Mouse (Mus musculus): Measurements from ENCODE around the gene Inafm2.

Inafm2 gene

GRCm38 (mm10) chr2:118745232-118745884 lies at the start of gene Inafm2:
Gene Inafm2, plus strand, starts transcription at chr2:118745758.
- no peak for DNase-seq (ENCODE audit: low read depth)

GRCm38 (mm10) chr2:118696451-118697308 lies 48.9 kb upstream of the Inafm2 start:
- DNase-seq (ENCODE audit: low read depth) = no peak

- DNase-seq (ENCODE audit: low read depth) = no peak
These were observed 48.2 kb upstream of the Inafm2 start for GRCm38 (mm10) chr2:118697311-118697877.

- DNase-seq (ENCODE audit: low read depth) = peak; percentile 54
These were observed 47.6 kb upstream of the Inafm2 start for GRCm38 (mm10) chr2:118697955-118698354.

- no peak for DNase-seq (ENCODE audit: low read depth)
These were observed 45.1 kb upstream of the Inafm2 start for GRCm38 (mm10) chr2:118700179-118701062.

GRCm38 (mm10) chr2:118701161-118701560 lies 44.4 kb upstream of the Inafm2 start:
- no peak for DNase-seq (ENCODE audit: low read depth)

- no peak for DNase-seq (ENCODE audit: low read depth)
These were observed 43.3 kb upstream of the Inafm2 start for GRCm38 (mm10) chr2:118701971-118702882.

GRCm38 (mm10) chr2:118702883-118703761 lies 42.4 kb upstream of the Inafm2 start:
- DNase-seq (ENCODE audit: low read depth) = no peak

- DNase-seq (ENCODE audit: low read depth) = no peak
These were observed 41.4 kb upstream of the Inafm2 start, which contains the start of gene Ankrd63 for GRCm38 (mm10) chr2:118703913-118704730. Gene Ankrd63, minus strand, starts transcription at chr2:118703963.

GRCm38 (mm10) chr2:118706436-118706835 lies 39.1 kb upstream of the Inafm2 start:
- no peak for DNase-seq (ENCODE audit: low read depth)

GRCm38 (mm10) chr2:118708472-118708871 lies 37.1 kb upstream of the Inafm2 start:
- DNase-seq (ENCODE audit: low read depth) = no peak

- no peak for DNase-seq (ENCODE audit: low read depth)
These were observed 35.8 kb upstream of the Inafm2 start for GRCm38 (mm10) chr2:118709655-118710221.

- DNase-seq (ENCODE audit: low read depth) = no peak
These were observed 34.5 kb upstream of the Inafm2 start for GRCm38 (mm10) chr2:118711038-118711494.

- DNase-seq (ENCODE audit: low read depth) = no peak
These were observed 31.9 kb upstream of the Inafm2 start for GRCm38 (mm10) chr2:118713631-118714030.

GRCm38 (mm10) chr2:118714230-118714629 lies 31.3 kb upstream of the Inafm2 start:
- DNase-seq (ENCODE audit: low read depth) = no peak

GRCm38 (mm10) chr2:118716677-118717076 lies 28.9 kb upstream of the Inafm2 start:
- no peak for DNase-seq (ENCODE audit: low read depth)

GRCm38 (mm10) chr2:118723693-118724486 lies 21.7 kb upstream of the Inafm2 start:
- no peak for DNase-seq (ENCODE audit: low read depth)

- DNase-seq (ENCODE audit: low read depth) = no peak
These were observed 20.0 kb upstream of the Inafm2 start for GRCm38 (mm10) chr2:118725511-118725910.

Measured in fibroblast of lung, adult 2 months (primary cell).